Mouse (Mus musculus) liver, postnatal 0 days (tissue): ENCODE data around the gene Rps6kl1.

ENCODE experiments used
- CTCF ChIP-seq: sonication (generic); IDR thresholded peaks from 2 replicates; pipeline ENCODE4 v1.5.1; 2016; ENCODE audit warnings: antibody characterized with exemption, low read depth
- EP300 ChIP-seq: IDR thresholded peaks from 2 replicates; pipeline ENCODE4 v1.6.1; 2016; ENCODE audit warnings: antibody characterized with exemption, low read depth, mild to moderate bottlenecking

DNA sequence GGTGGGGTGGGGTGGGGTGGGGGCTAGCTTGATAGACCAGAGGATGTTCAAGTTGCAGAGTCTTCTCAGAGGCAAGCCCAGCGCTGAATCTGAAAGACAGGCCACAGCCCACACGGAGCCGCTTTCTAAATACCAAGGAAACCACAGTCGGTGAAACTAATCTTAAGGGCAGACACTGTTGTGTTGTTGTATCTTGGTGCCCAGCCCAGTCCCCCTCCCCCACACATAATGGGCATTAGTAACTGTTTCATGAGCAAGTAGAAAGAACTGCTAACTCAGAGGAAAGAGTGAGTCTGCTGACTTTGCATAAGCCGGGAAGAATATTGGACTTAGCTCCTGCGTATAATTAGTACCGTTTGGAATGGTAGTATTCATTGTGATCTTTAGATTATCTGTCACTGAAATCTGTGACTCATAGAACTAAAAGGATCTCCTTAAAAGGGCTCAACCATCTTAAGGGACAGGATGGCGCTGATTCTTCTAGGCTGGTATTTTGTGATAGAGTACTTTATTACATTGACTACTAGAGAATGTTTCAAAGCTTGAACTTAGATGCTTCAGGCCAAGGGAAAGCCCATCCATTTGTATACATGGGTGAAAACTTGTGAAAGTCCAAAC is 24.0 kb downstream of the Rps6kl1 start:
- no peak for TF ChIP-seq CTCF
- no peak for TF ChIP-seq EP300
